8 mouse cellular contexts compared by ENCODE assay signal in the genomic region with DNA sequence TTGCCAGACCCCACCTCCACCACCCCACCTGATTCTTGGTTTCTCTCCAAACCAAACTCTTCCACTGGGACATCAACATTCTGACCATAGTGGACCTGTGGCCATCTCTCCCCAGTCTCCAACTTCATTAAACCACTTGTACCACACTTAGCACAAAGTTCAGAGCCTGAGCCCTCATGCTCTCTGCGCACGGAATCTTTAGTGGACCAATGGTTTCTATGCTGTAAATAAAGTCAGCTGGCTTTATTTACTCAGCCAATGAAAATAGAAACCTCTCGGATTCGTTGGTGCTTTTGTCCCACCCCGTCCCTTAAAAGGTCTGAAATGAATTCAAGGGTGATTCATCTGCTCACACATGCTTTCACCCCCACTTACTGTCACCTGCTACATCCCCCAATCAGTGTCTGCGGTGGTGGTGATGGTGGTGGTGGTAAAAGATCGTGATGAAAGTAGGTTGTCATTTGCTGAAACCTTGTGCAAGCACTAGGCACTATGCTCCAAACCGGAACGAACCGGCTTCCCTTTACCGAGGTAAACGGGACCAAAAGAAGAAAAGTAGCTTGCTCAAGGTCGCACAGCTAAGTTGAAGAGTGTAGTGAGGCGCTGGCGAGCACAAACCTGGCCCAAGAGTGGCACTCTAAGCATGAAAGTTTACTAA. TPM values are rescaled to one million over a fixed set of nuclear protein-coding genes. Genes with fewer than 3 reads are reported as not detected.
DNase-seq lines count a peak whose midpoint lies in the region; ATAC-seq lines count a peak whose summit lies in the region.

No protein-coding gene starts in this region.

- peak overlapping the region; percentile 98 for H3K4me2 ChIP-seq in midbrain, embryonic 12.5 days (replicated peaks)

- H3K4me1 ChIP-seq in midbrain, embryonic 12.5 days, result peaks cover 22% of the 10 kb centered on the region

- peak overlapping the region; percentile 91 for H3K9ac ChIP-seq in midbrain, embryonic 12.5 days (replicated peaks)

- H3K36me3 ChIP-seq in midbrain, embryonic 12.5 days, result no peaks in the 10 kb centered on the region

- 28% methylated on average over 15 of the region's 15 CpGs for WGBS in midbrain, embryonic 12.5 days

- H3K4me3 ChIP-seq in midbrain, embryonic 12.5 days, result peak overlapping the region; percentile 89

- DNase-seq in frontal cortex, adult 2 months (ENCODE audit: extremely low spot score in 1 of 2, low spot score in 1 of 2), result peak; percentile 49 to 72
- DNase-seq in frontal cortex, postnatal 14 days (ENCODE audit: low spot score in 2 of 2), result no peak
- peak; percentile 48 to 58 for DNase-seq in B cell, adult 2 months
- DNase-seq in adrenal gland, postnatal 14 days, result peak; percentile 54
- DNase-seq in layer of hippocampus, postnatal 36 days, result peak; percentile 32 to 37
- no peak for DNase-seq in cerebellum, adult 8-10 months

- H3K27me3 ChIP-seq in midbrain, embryonic 12.5 days, result peaks cover 5% of the 10 kb centered on the region; the same call in 1 of the 2 replicates

- peak; percentile 80 for ATAC-seq in granulocyte monocyte progenitor cell, adult 5-6 weeks (replicated peaks; ENCODE audit: poor library complexity, severe bottlenecking)
- ATAC-seq in midbrain, embryonic 12.5 days (ENCODE audit: low FRiP score, low read depth), result no peak

- H3K27ac ChIP-seq in midbrain, embryonic 12.5 days (replicated peaks), result no peak overlapping the region; the same call in 1 of the 2 replicates

- no peaks in the 10 kb centered on the region for H3K9me3 ChIP-seq in midbrain, embryonic 12.5 days

RNA-seq across cellular contexts. Expression of a gene that starts 1.3 kb away (rescaled TPM):
- 24.8 and 25.6 TPM in 2 replicates for polyA plus RNA-seq in frontal cortex, adult 2 months (2012; rRNA removed)
- total RNA-seq in adrenal gland, postnatal 14 days (2021), result 2.6 and 2.7 TPM in 2 replicates
- 0.34 TPM in 1 of 2 replicates, not detected in the other for total RNA-seq in granulocyte monocyte progenitor cell, adult 5-6 weeks (2014; fragmentation: Nextera tagmentation)
- not detected in 2 replicates for total RNA-seq in granulocyte monocyte progenitor cell, adult 5-6 weeks (2017)
- 10 to 100 TPM; 36.1 to 42.9 TPM for total RNA-seq in layer of hippocampus, postnatal 36 days (2021)
- 4.2 and 5.0 TPM in 2 replicates for polyA plus RNA-seq in midbrain, embryonic 12.5 days (2016; fragmentation: Nextera tagmentation; extraction: Ambion mirVana)

Comparison
In these comparisons a context has a peak if more than half of its experiments do, and no peak if none do; other contexts are left out.
1. DNase-seq: peak in frontal cortex, adult 2 months (2 of 2), B cell, adult 2 months (2 of 2), adrenal gland, postnatal 14 days (single experiment) and layer of hippocampus, postnatal 36 days (2 of 2); none in frontal cortex, postnatal 14 days (0 of 2) and cerebellum, adult 8-10 months (single experiment).
2. RNA of a gene that starts 1.3 kb away (total RNA-seq): 36.1 to 42.9 TPM in layer of hippocampus, postnatal 36 days; 2.6 to 2.7 TPM in adrenal gland, postnatal 14 days and 0.34 TPM in granulocyte monocyte progenitor cell, adult 5-6 weeks; every median in the first group is over 10 times any median in the second.